Mouse (Mus musculus) erythroblast, embryonic 14.5 days (primary cell): ENCODE data around the gene Gimap8. TPM values are rescaled to one million over a fixed set of nuclear protein-coding genes. Genes with fewer than 3 reads are reported as not detected.

Experiments used
- H3K27me3 ChIP-seq: 2 replicates; pipeline ENCODE4 v1.6.1; 2012; ENCODE audit warnings: inconsistent platforms; ENCODE audit not compliant: control insufficient read depth
- H3K36me3 ChIP-seq: 2 replicates; pipeline ENCODE4 v1.6.1; 2012; ENCODE audit warnings: mild to moderate bottlenecking, inconsistent platforms; ENCODE audit not compliant: control insufficient read depth
- H3K4me1 ChIP-seq: 2 replicates; pipeline ENCODE4 v1.6.1; 2012; ENCODE audit warnings: inconsistent platforms; ENCODE audit not compliant: control insufficient read depth
- H3K4me3 ChIP-seq: replicated peaks from 2 replicates; pipeline ENCODE3; 2012; ENCODE audit warnings: moderate library complexity, mild to moderate bottlenecking, inconsistent platforms
- H3K9me3 ChIP-seq: 2 replicates; pipeline ENCODE4 v1.6.1; 2012; ENCODE audit warnings: low read length, inconsistent platforms, mixed read lengths; ENCODE audit not compliant: control insufficient read depth
- GATA1 ChIP-seq: IDR thresholded peaks from 2 replicates; pipeline ENCODE4 v1.6.1; 2012; ENCODE audit warnings: low read length, inconsistent platforms, mixed read lengths
- TAL1 ChIP-seq: IDR thresholded peaks from 3 replicates; pipeline ENCODE4 v1.6.1; 2012; ENCODE audit warnings: low read length, inconsistent platforms, mixed read lengths
- polyA plus RNA-seq: library from polyadenylated mRNA; stranded (reverse); fragments of >175 nt; gene quantifications from 2 replicates; pipeline ENCODE4 v1.2.3, GENCODE M21; 2012

The Gimap8 gene
- polyA plus RNA-seq, 1 experiment = not detected

DNA sequence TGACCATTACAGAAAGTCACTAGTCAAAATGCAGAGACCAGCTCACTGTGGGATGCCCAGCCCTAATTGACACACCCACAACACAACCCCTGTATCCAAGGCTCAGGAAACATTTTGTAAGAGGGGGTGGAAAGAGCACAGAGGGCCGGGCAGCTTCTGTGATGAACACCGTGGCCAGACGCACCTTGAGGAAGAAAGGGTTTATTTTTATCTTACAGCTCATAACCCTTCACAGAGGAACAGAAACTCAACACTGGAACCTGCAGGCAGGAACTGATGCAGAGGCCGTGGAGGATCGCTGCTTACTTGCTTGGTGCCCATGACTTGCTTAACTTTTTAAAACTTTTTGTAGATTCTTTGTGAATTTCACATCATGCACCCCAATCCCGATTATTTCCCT, 45.9 kb downstream of the Gimap8 start:
- Histone ChIP-seq H3K4me3 (no peak overlapping the region), H3K27me3 (no peaks in the 10 kb centered on the region), H3K9me3 (no peaks in the 10 kb centered on the region), H3K4me1 (no peaks in the 10 kb centered on the region), H3K36me3 (no peaks in the 10 kb centered on the region)
- TF ChIP-seq GATA1 = no peak
- TF ChIP-seq TAL1 = no peak

DNA sequence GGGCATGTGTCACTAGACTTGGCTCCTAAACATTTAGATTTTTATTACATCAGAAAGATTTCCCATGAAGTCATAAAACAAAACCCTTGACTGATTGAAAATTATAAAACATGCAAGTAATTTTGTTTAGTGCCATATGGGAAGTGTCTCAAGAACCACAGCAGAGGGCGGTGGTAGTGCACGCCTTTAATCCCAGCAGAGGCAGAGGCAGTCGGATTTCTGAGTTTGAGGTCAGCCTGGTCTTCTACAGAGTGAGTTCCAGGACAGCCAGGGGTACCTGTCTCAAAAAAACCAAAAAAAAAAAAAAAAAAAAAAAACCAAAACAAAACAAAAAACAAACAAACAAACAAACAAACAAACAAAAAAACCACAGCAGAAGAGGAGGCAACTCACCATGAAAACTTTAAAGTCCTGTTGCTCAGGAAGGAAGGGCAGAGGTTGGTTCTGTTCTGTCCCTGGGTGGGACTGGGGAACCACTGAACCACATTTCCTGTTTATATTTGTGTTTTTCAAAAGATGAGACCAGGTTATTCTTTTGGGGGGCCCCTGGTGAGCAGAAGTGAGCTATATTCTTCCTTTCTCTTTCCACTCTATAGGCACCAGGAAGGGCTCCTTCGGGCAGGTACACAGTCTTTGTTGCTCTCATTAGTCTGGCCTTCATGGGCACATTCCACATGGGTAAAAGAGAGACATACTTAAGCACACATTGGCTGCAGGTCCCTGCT, 50.0 kb downstream of the Gimap8 start:
- Histone ChIP-seq H3K9me3 (no peaks in the 10 kb centered on the region), H3K36me3 (no peaks in the 10 kb centered on the region), H3K4me1 (no peaks in the 10 kb centered on the region), H3K27me3 (no peaks in the 10 kb centered on the region), H3K4me3 (no peak overlapping the region)
- TF ChIP-seq TAL1 (no peak), GATA1 (no peak)

DNA sequence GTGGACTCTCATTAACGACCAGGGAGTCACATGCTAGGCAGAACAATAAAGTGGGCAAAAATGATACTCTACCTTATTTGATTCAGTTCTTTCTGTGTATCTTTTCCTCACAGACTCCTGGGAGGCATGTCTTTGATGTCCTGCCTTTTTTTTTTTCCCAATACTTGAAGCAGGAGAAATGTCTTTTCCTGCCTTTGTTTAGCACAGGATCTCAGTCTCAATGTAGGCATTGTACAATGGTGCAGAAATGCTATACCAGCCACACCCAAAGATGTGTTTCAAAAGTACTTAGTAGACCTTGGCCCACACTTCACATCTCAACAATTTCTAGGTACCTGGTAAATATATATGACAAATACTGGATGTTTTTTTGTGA, 50.5 kb downstream of the Gimap8 start:
- H3K27me3 ChIP-seq = no peaks in the 10 kb centered on the region
- TF ChIP-seq GATA1 (no peak), TAL1 (no peak)

DNA sequence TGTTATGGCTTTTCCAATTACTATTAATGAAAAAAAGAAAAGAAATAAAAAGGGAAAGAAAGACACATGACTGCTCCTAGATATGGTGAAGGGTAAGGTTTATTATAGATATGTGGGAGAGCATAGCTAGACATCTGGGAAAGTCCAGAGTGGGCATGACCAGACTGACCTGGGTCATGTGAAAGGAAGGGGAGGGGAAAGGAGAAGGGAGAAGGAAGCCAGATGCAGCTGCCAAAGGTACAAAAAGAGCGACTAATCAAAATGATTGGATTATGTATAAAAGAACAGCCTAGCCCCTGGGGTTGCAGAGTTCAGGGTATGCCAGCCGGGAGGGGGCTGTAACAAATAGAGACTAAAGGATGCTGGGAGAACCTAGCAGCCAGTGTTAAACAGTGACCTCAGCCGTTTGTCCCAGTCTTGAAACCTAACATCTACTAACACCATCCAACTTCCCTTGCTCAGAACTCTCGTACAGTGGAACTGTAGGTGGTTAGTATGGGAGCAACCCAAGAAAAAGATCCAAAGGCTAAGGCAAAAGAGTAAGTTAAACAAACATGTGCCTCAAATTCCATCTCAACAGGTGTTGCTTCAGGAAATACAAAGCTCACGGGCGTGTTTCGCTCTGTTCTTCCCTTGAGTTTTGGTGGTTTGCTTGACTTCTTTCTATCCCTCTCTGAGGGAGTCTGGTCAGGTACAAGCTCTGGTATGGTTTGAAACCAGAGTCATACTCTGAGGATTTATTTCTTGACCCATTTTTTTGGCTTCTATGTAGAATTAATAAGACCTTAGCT, 51.2 kb downstream of the Gimap8 start:
- TF ChIP-seq GATA1 = no peak
- TF ChIP-seq TAL1 = no peak
- H3K4me1 ChIP-seq = no peaks in the 10 kb centered on the region

More for the DNA sequence above, 50.5 kb downstream of the Gimap8 start:
- H3K4me1 ChIP-seq = no peaks in the 10 kb centered on the region
- no peaks in the 10 kb centered on the region for H3K36me3 ChIP-seq
- H3K9me3 ChIP-seq = no peaks in the 10 kb centered on the region
- H3K4me3 ChIP-seq = no peak overlapping the region

DNA sequence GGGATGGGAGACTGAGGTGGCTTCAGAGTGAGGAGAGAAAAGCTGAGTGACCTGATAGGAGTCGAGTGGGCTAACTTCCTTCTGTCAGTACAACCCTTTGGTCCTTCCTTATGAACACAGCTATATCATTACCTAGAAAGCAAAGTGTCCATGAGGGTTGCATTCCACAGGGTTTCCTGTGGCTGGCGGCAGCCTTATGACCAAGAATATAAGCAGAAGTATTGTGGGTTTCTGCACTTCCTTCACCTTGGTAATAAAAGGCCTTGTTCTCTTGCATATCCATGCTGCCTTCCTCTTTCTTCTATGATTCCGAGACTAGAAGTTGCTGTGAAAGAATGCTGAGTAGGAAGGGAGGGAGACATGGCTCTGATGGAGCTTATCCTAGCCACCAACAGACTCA, 51.9 kb downstream of the Gimap8 start:
- TF ChIP-seq TAL1 = no peak
- no peak for TF ChIP-seq GATA1
- no peaks in the 10 kb centered on the region for H3K27me3 ChIP-seq
- H3K4me1 ChIP-seq = no peaks in the 10 kb centered on the region

More for the DNA sequence above, 51.2 kb downstream of the Gimap8 start:
- Histone ChIP-seq H3K36me3 (no peaks in the 10 kb centered on the region), H3K27me3 (no peaks in the 10 kb centered on the region), H3K9me3 (no peaks in the 10 kb centered on the region), H3K4me3 (no peak overlapping the region)

DNA sequence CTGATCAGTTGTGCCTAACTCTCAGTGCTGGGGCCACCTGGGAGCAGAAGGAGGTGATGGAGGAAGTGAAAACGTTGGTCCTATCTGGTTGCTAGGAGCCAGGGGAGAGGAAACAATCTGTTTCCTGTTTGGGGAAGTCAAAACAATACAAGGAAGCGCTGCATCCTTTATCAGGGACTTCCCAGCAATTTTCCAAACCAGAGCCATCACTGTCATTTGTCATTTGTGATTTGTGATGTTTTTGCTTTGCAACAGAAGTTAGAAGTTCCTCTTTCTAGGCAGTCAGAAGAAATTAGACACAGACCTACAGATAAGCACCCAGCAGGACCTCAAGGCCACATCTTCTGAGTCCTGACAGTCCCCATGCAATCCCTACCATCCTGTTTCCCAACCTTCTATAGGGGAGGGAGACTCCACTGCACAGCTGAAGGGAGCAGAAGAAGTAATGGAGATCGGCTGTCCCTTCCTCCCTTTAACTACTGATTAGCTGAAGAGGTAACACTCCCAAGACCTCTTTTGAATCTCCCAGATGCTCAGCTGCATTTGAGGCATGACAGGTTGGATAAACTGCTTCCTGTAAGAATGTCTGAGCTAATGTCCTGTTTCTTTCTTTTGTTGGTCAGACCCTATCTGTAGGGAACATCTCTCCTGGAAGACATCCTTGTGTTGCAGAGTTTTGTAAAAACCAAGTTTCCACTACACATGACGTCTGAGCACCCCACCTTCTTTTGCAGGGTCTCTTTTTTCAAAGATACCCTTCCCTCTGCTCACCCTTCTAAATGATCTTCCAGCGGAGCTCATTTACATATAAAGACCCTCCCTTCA, 53.4 kb downstream of the Gimap8 start:
- no peaks in the 10 kb centered on the region for H3K27me3 ChIP-seq
- H3K4me1 ChIP-seq = no peaks in the 10 kb centered on the region
- H3K9me3 ChIP-seq = no peaks in the 10 kb centered on the region
- TF ChIP-seq GATA1 = no peak
- no peaks in the 10 kb centered on the region for H3K36me3 ChIP-seq
- H3K4me3 ChIP-seq = no peak overlapping the region

More for the DNA sequence above, 51.9 kb downstream of the Gimap8 start:
- no peaks in the 10 kb centered on the region for H3K9me3 ChIP-seq
- H3K4me3 ChIP-seq = no peak overlapping the region
- H3K36me3 ChIP-seq = no peaks in the 10 kb centered on the region

DNA sequence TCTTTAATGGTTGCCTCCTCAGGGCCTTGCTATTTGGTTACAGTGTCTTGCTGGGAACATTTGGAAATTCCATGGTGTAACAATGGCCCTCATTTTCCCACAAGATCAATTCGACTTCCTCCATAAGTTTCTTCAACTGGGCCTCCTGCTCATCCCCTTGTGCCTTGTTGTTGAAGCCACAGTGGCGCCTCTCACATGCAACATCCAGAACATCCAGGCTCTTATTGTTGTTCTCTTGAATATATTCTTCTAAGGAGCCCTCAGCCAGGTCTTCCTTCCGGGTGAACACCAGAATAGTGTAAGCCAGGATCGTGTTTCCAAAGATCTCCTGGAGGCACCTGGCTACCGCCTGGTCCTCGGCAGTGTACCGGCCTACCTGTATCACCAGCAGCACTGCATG, 55.1 kb downstream of the Gimap8 start:
- Histone ChIP-seq H3K27me3 (no peaks in the 10 kb centered on the region), H3K4me1 (no peaks in the 10 kb centered on the region), H3K4me3 (no peak overlapping the region), H3K36me3 (no peaks in the 10 kb centered on the region), H3K9me3 (no peaks in the 10 kb centered on the region)
- TF ChIP-seq TAL1 = no peak
- no peak for TF ChIP-seq GATA1

DNA sequence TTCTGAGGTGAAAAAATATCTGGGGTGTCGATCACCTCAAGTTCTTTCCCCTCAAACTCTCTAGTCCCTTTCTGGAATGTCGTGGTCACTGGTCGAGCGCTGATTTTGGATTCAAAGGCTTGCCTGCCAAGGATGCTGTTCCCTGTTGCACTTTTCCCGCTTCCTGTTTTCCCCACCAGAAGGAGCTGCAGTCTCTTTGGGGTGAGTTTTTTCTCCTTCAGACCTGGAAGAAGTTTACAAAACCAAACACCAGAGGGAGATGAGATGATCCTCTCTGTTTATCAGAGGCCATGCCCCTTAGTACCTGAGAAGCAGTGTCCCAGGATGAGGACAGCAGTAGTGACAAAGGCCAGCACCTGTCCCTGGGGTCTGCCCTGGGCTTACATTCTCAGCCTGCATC, 55.6 kb downstream of the Gimap8 start:
- H3K4me3 ChIP-seq = no peak overlapping the region
- H3K27me3 ChIP-seq = no peaks in the 10 kb centered on the region
- H3K4me1 ChIP-seq = no peaks in the 10 kb centered on the region
- H3K9me3 ChIP-seq = no peaks in the 10 kb centered on the region
- no peak for TF ChIP-seq TAL1
- TF ChIP-seq GATA1 = no peak
- no peaks in the 10 kb centered on the region for H3K36me3 ChIP-seq

DNA sequence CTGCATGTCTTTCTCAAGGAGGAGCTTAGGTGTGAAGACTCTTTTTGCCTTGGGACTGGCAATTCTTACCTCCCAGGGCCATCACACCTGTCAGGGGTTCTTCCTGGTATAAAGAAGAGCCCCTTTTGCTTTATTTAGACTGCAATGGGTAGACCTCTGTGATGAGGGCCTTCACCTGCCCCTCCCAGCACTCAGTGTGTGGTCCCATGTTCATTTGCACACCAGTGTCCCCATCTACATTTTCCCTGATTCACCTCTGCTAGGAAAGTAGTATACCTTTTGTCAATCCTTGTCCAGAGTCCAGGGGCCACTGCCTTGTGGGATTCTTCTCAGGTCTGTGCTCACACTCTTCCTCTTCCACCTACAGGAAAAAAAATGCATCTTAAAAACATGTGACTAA, 57.1 kb downstream of the Gimap8 start:
- Histone ChIP-seq H3K27me3 (no peaks in the 10 kb centered on the region), H3K36me3 (no peaks in the 10 kb centered on the region)

More for the DNA sequence above, 57.1 kb downstream of the Gimap8 start:
- Histone ChIP-seq H3K4me3 (no peak overlapping the region), H3K9me3 (no peaks in the 10 kb centered on the region), H3K4me1 (no peaks in the 10 kb centered on the region)
- TF ChIP-seq TAL1 (no peak), GATA1 (no peak)
